Mouse (Mus musculus): ENCODE results near the gene Dgcr8.

Dgcr8 gene

DNA sequence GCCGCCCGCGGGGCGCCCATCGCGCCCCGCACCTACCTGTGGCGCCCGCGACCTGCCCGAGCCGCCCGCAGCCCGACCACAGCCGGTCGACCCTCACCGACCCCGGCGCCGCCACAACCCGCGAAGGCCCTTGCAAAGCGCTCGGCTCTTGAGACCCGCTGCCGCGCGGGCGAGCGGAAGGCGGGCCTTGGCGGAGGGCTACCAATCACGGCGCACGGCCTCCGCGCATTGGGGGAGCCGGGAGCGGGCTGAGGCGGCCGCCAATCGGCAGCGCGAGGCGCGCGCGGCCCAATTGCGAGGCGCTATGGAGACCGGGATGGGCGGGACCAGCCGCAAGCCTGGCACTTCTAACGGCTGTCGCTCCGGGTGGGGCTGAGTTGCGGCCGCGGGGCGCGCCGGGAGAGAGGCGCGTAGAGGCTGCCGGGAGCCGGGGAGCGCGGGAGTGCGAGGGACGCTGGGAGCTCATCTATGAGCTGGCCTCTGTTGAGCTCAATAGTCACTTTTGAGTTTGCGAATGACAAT, at the start of gene Dgcr8:
Gene Dgcr8, minus strand, starts transcription at position 180 of the 522 bp plus-strand sequence.
- peak; percentile 97 for DNase-seq (ENCODE audit: low read depth, low spot score)

GRCm38 (mm10) chr16:18337261-18337660, 48.2 kb upstream of the Dgcr8 start:
- no peak for DNase-seq (ENCODE audit: low read depth, low spot score)

GRCm38 (mm10) chr16:18335981-18336380, 46.9 kb upstream of the Dgcr8 start:
- DNase-seq (ENCODE audit: low read depth, low spot score), result no peak

DNA sequence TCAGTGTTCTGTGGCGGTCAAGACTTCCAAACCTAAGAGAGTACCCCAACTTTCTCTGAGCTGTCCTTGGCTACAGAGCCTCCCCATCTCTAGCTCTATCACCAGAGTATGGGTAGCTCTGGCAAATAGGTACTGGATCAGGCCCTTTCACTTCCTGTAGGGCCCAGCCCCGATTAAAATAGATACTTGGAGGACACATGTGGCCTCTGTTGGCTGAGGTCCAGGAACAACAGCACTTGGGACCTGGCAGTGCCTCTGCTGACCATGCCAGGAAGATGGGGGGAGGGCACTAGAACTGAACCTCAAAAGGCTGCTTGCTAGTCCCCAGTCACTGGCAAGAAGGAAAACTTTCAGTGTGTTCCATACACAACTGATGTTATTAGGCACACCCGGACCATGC, 44.9 kb upstream of the Dgcr8 start:
- DNase-seq (ENCODE audit: low read depth, low spot score), result peak; percentile 60

DNA sequence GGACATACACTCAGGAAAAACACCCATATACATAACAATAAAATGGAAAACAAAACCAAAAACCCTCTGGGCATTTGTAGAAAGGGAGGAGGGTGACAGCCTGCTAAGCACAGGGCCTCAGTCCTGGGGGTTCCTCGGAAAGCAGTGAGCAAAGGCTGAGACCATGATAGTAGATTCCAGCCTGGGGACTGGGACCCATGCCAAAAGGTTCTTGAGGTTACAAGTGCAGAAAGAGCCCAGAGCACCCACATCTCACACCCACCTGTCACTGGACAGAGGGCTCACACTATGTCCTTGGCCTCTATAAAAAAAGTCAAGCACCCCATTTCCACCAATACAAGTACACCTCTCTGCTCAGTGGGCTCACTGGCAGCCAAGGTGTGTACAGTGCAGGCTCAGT, 39.5 kb upstream of the Dgcr8 start:
- DNase-seq (ENCODE audit: low read depth, low spot score), result no peak

DNA sequence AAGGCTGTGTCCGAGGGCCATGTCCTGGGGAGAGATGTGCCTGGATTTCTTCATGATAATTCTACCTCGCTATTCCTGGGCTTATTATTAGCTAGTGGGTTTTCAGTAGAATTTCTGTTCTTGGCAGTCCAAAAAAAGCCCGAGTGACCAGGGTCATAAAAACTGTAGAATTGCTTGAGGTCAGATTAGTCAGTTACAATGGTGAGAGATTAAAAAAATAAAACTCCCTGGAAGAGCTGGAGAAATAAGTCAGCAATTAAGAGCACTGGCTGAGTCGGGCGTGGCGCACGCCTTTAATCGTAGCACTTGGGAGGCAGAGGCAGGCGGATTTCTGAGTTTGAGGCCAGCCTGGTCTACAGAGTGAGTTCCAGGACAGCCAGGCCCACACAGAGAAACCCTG, 38.9 kb upstream of the Dgcr8 start:
- DNase-seq (ENCODE audit: low read depth, low spot score), result no peak

GRCm38 (mm10) chr16:18325741-18326140, 36.7 kb upstream of the Dgcr8 start:
- DNase-seq (ENCODE audit: low read depth, low spot score), result no peak

GRCm38 (mm10) chr16:18324031-18324430, 35.0 kb upstream of the Dgcr8 start:
- DNase-seq (ENCODE audit: low read depth, low spot score), result no peak

DNA sequence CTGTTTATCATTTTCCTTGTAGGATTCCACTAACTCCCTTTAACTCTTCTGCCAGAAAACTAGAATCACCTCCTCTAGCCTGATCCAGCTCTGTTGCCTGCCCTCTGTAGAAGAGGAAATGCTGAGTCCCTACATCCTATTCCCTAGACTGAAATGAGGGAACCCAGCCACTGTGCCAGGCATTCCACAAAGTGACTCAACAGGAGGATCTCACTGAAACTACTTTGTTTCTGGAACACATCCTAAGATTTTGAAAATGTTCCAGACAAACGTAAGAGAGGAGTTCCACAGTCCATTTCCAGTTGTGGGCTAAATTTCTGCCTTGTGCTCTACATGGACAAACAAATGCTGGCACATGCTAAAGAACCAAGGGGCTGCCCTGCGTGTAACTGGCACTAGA, 34.4 kb upstream of the Dgcr8 start:
- DNase-seq (ENCODE audit: low read depth, low spot score), result peak; percentile 96

DNA sequence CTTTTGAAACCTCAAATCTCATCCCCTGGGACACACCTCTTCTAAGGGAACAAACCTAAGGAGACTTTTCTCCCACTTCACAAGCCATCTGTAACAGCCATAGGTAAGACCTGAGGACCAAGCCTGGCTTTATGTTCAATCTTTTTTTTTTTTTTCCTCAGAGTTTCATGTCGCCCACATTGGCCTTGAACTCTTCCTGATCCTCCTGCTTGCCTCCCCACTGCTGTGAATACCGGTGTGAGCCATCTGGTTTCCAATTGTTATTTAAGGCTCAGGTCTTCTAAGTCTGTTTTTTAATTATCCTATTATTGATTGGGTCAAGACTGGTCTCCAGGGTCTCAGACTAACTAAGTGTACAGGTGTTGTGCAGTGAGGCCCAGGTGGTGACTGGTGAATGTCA, 32.4 kb upstream of the Dgcr8 start:
- no peak for DNase-seq (ENCODE audit: low read depth, low spot score)

GRCm38 (mm10) chr16:18318992-18319391, 29.9 kb upstream of the Dgcr8 start:
- DNase-seq (ENCODE audit: low read depth, low spot score), result no peak

GRCm38 (mm10) chr16:18308159-18308558, 19.1 kb upstream of the Dgcr8 start:
- DNase-seq (ENCODE audit: low read depth, low spot score), result no peak

DNA sequence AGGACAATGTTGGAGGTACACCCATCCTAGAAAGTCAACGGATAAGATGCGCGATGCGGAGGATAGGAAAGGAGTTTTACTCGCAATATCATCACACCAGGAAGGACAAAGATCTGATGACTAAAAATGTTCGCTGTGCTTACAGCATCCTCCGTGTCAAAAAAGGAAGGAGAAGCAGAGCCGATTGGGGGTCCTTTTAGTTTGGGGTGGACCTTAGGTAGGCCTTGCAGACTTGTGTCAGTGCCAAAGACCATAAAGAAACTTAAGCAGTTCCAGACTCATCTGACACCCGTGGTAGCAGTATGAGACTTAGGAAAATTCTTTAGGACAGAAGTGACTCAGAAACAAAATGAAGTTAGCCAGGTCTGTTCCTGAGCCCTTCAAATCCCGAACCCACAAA, 568 bp upstream of the Dgcr8 start:
- DNase-seq (ENCODE audit: low read depth, low spot score), result peak; percentile 25

DNA sequence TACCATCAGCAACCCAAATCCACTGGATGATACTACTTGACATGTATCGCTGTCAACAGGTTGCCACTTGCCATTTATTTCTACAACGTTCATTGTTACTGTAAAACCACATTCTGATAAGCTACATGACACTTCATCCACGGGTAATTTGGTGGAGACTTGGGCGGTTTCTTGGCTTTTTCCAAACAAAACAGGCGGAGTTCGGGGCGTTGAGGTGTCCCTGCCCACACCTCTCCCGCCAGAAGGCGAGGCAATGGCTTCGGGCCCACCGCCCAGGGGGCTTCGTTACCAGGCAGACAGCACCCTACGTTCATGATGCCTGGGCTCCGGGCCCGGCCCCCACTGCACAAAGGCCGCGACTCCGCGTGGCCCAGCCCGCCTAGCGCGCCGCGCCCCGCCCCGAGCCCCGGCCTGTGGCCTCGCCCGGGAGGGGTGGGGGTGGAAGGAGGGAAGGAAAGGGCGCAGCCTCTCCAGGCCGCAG, 425 bp downstream of the Dgcr8 start:
- peak; percentile 61 for DNase-seq (ENCODE audit: low read depth, low spot score)

- no peak for DNase-seq (ENCODE audit: low read depth, low spot score)
Observed at GRCm38 (mm10) chr16:18288166-18288565, 880 bp downstream of the Dgcr8 start.

GRCm38 (mm10) chr16:18275166-18275565, 13.9 kb downstream of the Dgcr8 start:
- no peak for DNase-seq (ENCODE audit: low read depth, low spot score)

DNA sequence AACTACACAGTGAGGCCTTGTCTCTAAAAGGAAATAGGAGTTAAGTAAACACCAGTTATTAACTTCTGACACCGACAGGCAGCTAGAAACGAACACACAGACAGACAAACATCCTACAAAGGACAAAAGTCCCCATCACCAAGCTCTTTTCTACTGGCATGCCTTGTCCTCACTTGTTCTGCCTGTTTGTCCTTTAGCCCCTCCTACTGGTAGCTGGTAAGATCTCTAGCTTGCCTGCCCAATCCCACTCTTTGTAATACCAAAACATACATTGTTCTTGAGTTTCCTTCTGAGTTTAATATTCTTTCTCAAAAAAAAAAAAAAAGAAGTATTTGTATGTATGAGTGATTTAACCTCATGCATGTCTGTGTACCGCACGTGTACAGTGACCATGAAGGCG, 20.9 kb downstream of the Dgcr8 start:
- DNase-seq (ENCODE audit: low read depth, low spot score), result peak; percentile 63

DNA sequence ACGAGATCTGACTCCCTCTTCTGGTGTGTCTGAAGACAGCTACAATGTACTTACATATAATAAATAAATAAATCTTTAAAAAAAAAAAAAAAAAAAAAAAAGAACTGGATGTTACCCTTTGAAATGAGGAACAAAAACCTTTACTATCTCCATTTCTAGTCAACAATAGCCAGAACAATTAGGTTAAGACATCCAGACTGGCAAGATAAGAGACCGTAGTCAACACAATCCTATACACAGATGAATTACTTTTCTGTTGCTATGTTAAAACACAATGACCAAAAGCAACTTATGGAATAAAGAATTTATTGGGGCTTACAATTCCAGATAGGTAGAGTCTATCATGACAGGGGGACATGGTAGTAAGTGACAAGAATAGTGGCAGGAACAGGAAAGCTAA, 24.0 kb downstream of the Dgcr8 start:
- no peak for DNase-seq (ENCODE audit: low read depth, low spot score)

- no peak for DNase-seq (ENCODE audit: low read depth, low spot score)
Observed at GRCm38 (mm10) chr16:18258221-18258620, 30.8 kb downstream of the Dgcr8 start, which contains the start of gene Gm49776. Gene Gm49776 (minus strand): TSS chr16:18258321.

DNA sequence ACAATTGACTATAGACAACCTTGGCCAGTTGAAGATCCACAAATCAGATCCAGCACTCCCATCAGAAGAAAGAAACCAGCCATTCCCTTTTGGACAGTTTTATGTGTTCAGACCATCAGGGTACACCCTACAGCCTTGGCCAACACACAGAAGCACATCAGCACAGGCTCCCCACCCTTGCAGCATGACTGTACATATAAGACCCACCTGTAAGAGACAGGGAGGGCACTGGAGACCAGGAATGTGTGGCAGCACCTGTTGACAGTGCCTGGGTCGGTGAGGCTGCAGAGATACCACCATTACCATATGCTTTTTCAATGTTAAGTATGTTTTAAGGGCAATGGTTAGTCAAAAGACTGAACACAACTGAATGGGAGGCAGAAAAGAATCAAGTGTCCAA, 35.2 kb downstream of the Dgcr8 start:
- no peak for DNase-seq (ENCODE audit: low read depth, low spot score)

DNA sequence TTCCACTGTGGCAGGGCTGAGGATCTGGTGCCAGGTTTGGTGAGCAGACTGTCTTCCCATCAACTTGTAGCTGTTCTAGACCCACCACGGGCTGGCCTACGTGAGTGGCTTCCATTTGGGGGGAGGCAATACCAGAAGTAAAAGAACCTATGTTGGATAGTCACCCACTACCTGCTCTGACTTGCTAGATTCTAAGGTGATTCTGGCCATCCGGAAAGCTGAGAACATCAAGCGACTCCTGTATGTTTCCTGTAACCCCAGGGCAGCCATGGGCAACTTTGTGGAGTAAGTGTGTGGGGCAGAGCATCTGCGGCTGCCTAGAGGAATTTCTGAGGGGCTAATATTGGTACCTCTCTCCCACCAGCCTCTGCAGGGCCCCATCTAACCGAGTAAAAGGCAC, 36.3 kb downstream of the Dgcr8 start:
- no peak for DNase-seq (ENCODE audit: low read depth, low spot score)

DNA sequence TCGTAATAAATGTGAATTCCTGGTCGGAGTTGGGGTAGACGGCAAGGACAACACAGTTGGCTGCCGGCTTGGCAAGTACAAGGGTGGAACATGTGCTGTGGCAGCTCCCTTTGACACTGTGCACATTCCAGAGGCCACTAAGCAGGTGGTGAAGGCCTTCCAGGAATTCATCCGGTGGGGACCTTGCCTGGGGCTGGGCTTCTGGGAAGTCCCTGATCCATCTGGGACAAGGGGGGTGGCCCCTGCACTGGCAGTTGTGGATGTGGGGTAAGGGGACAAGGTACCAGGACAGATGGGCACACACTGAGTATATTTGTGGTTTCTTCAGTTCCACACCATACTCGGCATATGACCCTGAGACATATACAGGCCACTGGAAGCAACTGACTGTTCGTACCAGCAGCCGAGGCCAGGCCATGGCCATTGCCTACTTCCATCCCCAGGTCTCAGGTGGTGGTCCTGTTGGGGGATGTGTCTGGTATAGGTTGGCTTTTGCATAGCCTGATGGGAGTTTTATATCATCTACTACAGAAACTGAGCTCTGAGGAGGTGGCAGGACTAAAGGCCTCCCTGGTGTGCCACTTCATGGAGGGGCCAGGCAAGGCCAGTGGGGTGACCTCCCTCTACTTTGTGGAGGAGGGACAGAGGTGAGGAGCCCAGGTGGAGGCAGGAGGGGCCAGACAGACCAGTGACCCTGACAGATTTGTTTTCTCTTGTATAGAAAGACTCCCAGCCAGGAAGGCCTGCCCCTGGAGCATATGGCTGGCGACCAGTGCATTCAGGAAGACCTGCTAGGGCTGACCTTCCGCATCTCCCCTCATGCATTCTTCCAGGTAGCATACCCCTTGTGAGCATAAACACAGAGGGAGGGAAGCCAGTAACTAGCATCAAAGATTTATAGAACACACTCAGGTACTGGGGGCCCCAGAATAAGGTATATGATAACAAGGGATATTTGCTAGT, 37.9 kb downstream of the Dgcr8 start:
- DNase-seq (ENCODE audit: low read depth, low spot score), result no peak

- DNase-seq (ENCODE audit: low read depth, low spot score), result peak; percentile 35
Observed at GRCm38 (mm10) chr16:18250231-18250630, 38.8 kb downstream of the Dgcr8 start.

Measured in 3T3-L1 (cell line).